Mouse (Mus musculus): ENCODE results near the gene Hnrnpll. TPM values are rescaled to one million over a fixed set of nuclear protein-coding genes. Genes with fewer than 3 reads are reported as not detected.

The Hnrnpll gene
- 46.2 and 48.0 TPM in 2 replicates for polyA plus RNA-seq (2015; fragmentation: Nextera tagmentation; extraction: Ambion mirVana)

GRCm38 (mm10) chr17:80061783-80062619 lies at the start of gene Hnrnpll:
Hnrnpll (minus strand) TSS chr17:80062334.
- Histone ChIP-seq H3K27ac (ENCODE audit: low read depth, low read length) (peak within 1 kb of the TSS; percentile 100), H3K4me2 (ENCODE audit: low read length) (peak within 1 kb of the TSS; percentile 80), H3K9ac (ENCODE audit: low read depth, low read length) (peak within 1 kb of the TSS; percentile 94), H3K4me3 (ENCODE audit: low read length) (peak within 1 kb of the TSS; percentile 99), H3K27me3 (replicated peaks; ENCODE audit: control insufficient read depth, insufficient read depth, low read length) (no peaks in the 10 kb centered on the region), H3K9me3 (ENCODE audit: control insufficient read depth, low read length) (no peaks in the 10 kb centered on the region), H3K36me3 (ENCODE audit: control insufficient read depth, insufficient read depth, low read length) (no peaks in the 10 kb centered on the region), H3K4me1 (ENCODE audit: control insufficient read depth, insufficient read depth, low read depth, low read length) (peaks cover 19% of the 10 kb centered on the region)
- peak; percentile 99 for ATAC-seq
- under 1% methylated on average over 82 of the region's 97 CpGs for WGBS

DNA sequence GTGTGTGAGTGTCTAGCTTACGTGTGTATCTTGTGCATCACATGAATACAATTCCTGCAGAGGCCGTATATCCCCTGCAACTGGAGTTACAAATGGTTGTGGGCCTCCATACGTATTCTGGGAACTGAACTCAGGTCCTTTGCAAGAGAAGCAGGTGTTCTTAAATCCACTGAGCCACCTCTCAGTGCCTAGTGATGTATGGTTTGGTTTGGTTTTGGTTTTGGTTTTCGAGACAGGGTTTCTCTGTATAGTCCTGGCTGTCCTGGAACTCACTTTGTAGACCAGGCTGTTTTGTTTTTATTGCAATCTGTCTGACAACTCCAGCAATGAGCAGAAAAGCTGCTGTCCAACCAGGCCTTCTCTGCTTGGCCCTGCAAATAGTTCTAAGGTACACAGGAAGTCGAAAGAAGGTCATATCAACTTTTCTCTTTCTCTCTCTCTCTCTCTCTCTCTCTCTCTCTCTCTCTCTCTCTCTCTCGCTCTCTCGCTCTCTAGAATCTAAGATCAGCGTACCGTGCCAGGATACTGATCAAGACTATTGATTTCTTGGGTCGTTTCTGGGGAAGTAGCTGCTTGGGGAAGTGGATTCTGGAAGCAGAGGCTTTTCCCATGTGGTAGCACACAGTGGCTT lies 43.3 kb upstream of the Hnrnpll start:
- ATAC-seq, result no peak
- Histone ChIP-seq H3K4me3 (ENCODE audit: low read length) (no peak overlapping the region), H3K36me3 (ENCODE audit: control insufficient read depth, insufficient read depth, low read length) (no peaks in the 10 kb centered on the region), H3K27ac (ENCODE audit: low read depth, low read length) (no peak overlapping the region), H3K9me3 (ENCODE audit: control insufficient read depth, low read length) (no peaks in the 10 kb centered on the region), H3K9ac (ENCODE audit: low read depth, low read length) (no peak overlapping the region), H3K27me3 (replicated peaks; ENCODE audit: control insufficient read depth, insufficient read depth, low read length) (no peaks in the 10 kb centered on the region), H3K4me1 (ENCODE audit: control insufficient read depth, insufficient read depth, low read depth, low read length) (no peaks in the 10 kb centered on the region), H3K4me2 (ENCODE audit: low read length) (no peak overlapping the region)
- 86% methylated on average over 10 of the region's 10 CpGs for whole genome bisulfite sequencing

- no peaks in the 10 kb centered on the region for H3K27me3 ChIP-seq (replicated peaks; ENCODE audit: control insufficient read depth, insufficient read depth, low read length)
- 85% methylated on average over 6 of the region's 6 CpGs for WGBS
- no peak overlapping the region for H3K9ac ChIP-seq (ENCODE audit: low read depth, low read length)
- H3K9me3 ChIP-seq (ENCODE audit: control insufficient read depth, low read length), result no peaks in the 10 kb centered on the region
- no peaks in the 10 kb centered on the region for H3K36me3 ChIP-seq (ENCODE audit: control insufficient read depth, insufficient read depth, low read length)
- no peak overlapping the region for H3K4me3 ChIP-seq (ENCODE audit: low read length)
- no peak for ATAC-seq
- H3K4me2 ChIP-seq (ENCODE audit: low read length), result no peak overlapping the region
- H3K4me1 ChIP-seq (ENCODE audit: control insufficient read depth, insufficient read depth, low read depth, low read length), result peaks cover 9% of the 10 kb centered on the region
- H3K27ac ChIP-seq (ENCODE audit: low read depth, low read length), result no peak overlapping the region
These were observed 37.7 kb upstream of the Hnrnpll start for GRCm38 (mm10) chr17:80099823-80100222.

GRCm38 (mm10) chr17:80097221-80097620 lies 35.1 kb upstream of the Hnrnpll start:
- H3K36me3 ChIP-seq (ENCODE audit: control insufficient read depth, insufficient read depth, low read length), result no peaks in the 10 kb centered on the region
- peak; percentile 51; the same call in 1 of the 2 replicates for ATAC-seq
- peaks cover 9% of the 10 kb centered on the region for H3K4me1 ChIP-seq (ENCODE audit: control insufficient read depth, insufficient read depth, low read depth, low read length)
- H3K27ac ChIP-seq (ENCODE audit: low read depth, low read length), result no peak overlapping the region
- no peak overlapping the region for H3K4me2 ChIP-seq (ENCODE audit: low read length)
- no peaks in the 10 kb centered on the region for H3K27me3 ChIP-seq (replicated peaks; ENCODE audit: control insufficient read depth, insufficient read depth, low read length)
- H3K4me3 ChIP-seq (ENCODE audit: low read length), result no peak overlapping the region
- no peaks in the 10 kb centered on the region for H3K9me3 ChIP-seq (ENCODE audit: control insufficient read depth, low read length)
- 23% methylated on average over 2 of the region's 2 CpGs for WGBS
- no peak overlapping the region for H3K9ac ChIP-seq (ENCODE audit: low read depth, low read length)

GRCm38 (mm10) chr17:80096720-80097114 lies 34.6 kb upstream of the Hnrnpll start:
- H3K27me3 ChIP-seq (replicated peaks; ENCODE audit: control insufficient read depth, insufficient read depth, low read length), result no peaks in the 10 kb centered on the region
- H3K4me2 ChIP-seq (ENCODE audit: low read length), result no peak overlapping the region
- no peak overlapping the region for H3K27ac ChIP-seq (ENCODE audit: low read depth, low read length)
- no peak overlapping the region for H3K9ac ChIP-seq (ENCODE audit: low read depth, low read length)
- no peaks in the 10 kb centered on the region for H3K36me3 ChIP-seq (ENCODE audit: control insufficient read depth, insufficient read depth, low read length)
- no peak for ATAC-seq
- peaks cover 9% of the 10 kb centered on the region for H3K4me1 ChIP-seq (ENCODE audit: control insufficient read depth, insufficient read depth, low read depth, low read length)
- WGBS, result 78% methylated on average over 8 of the region's 8 CpGs
- H3K4me3 ChIP-seq (ENCODE audit: low read length), result no peak overlapping the region
- no peaks in the 10 kb centered on the region for H3K9me3 ChIP-seq (ENCODE audit: control insufficient read depth, low read length)

- Histone ChIP-seq H3K4me2 (ENCODE audit: low read length) (peak overlapping the region; percentile 51), H3K4me1 (ENCODE audit: control insufficient read depth, insufficient read depth, low read depth, low read length) (peaks cover 9% of the 10 kb centered on the region), H3K27me3 (replicated peaks; ENCODE audit: control insufficient read depth, insufficient read depth, low read length) (no peaks in the 10 kb centered on the region), H3K36me3 (ENCODE audit: control insufficient read depth, insufficient read depth, low read length) (no peaks in the 10 kb centered on the region), H3K9me3 (ENCODE audit: control insufficient read depth, low read length) (no peaks in the 10 kb centered on the region), H3K9ac (ENCODE audit: low read depth, low read length) (peak overlapping the region; percentile 2; the same call in 1 of the 2 replicates), H3K4me3 (ENCODE audit: low read length) (peak overlapping the region; percentile 10; the same call in 1 of the 2 replicates), H3K27ac (ENCODE audit: low read depth, low read length) (no peak overlapping the region)
- WGBS, result 9% methylated on average over 20 of the region's 20 CpGs
- ATAC-seq, result peak; percentile 94
These were observed 34.0 kb upstream of the Hnrnpll start for GRCm38 (mm10) chr17:80096043-80096719.

GRCm38 (mm10) chr17:80095254-80095899 lies 33.2 kb upstream of the Hnrnpll start:
- peak overlapping the region; percentile 2; the same call in 1 of the 2 replicates for H3K9ac ChIP-seq (ENCODE audit: low read depth, low read length)
- H3K9me3 ChIP-seq (ENCODE audit: control insufficient read depth, low read length), result no peaks in the 10 kb centered on the region
- H3K27me3 ChIP-seq (replicated peaks; ENCODE audit: control insufficient read depth, insufficient read depth, low read length), result no peaks in the 10 kb centered on the region
- peak overlapping the region; percentile 51 for H3K4me2 ChIP-seq (ENCODE audit: low read length)
- no peak overlapping the region for H3K4me3 ChIP-seq (ENCODE audit: low read length)
- no peak overlapping the region for H3K27ac ChIP-seq (ENCODE audit: low read depth, low read length)
- H3K36me3 ChIP-seq (ENCODE audit: control insufficient read depth, insufficient read depth, low read length), result no peaks in the 10 kb centered on the region
- 80% methylated on average over 9 of the region's 9 CpGs for WGBS
- no peak for ATAC-seq
- H3K4me1 ChIP-seq (ENCODE audit: control insufficient read depth, insufficient read depth, low read depth, low read length), result peaks cover 9% of the 10 kb centered on the region

DNA sequence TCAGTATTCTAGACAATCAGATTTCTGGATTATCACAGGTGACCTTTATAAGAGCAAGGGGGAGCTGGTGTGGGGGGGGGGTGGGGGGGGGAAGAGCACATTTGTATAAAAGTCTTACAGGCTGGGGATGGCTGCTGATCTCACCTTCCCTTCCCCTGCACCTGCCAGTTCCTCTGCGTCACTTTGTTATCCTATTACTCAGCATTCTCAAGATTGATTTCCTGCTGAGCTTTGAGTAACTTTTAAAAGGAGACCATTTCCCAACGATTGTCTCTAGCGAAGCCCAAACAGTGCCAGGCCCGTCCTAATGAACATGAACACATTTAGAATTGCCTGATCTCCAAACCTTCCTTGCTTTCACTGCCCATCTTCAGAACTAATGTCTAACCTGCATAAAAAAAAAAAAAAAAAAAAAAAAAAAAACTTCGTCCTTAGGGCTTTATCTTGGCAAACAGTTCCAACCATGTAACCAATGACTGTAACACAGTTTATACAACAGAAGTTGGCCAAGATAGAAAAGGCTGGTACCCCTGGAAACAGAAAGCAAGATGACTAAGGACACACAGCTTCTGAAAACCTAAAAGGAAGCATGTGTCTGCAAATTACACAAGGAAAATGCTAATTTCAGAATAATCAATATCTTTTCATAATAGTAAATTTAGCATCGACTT lies 29.9 kb upstream of the Hnrnpll start:
- H3K36me3 ChIP-seq (ENCODE audit: control insufficient read depth, insufficient read depth, low read length), result no peaks in the 10 kb centered on the region
- peaks cover 9% of the 10 kb centered on the region for H3K4me1 ChIP-seq (ENCODE audit: control insufficient read depth, insufficient read depth, low read depth, low read length)
- H3K4me3 ChIP-seq (ENCODE audit: low read length), result no peak overlapping the region
- no peak for ATAC-seq
- H3K27ac ChIP-seq (ENCODE audit: low read depth, low read length), result no peak overlapping the region
- no peak overlapping the region for H3K9ac ChIP-seq (ENCODE audit: low read depth, low read length)
- no peaks in the 10 kb centered on the region for H3K9me3 ChIP-seq (ENCODE audit: control insufficient read depth, low read length)
- no peaks in the 10 kb centered on the region for H3K27me3 ChIP-seq (replicated peaks; ENCODE audit: control insufficient read depth, insufficient read depth, low read length)
- WGBS, result 47% methylated on average over 6 of the region's 6 CpGs
- H3K4me2 ChIP-seq (ENCODE audit: low read length), result no peak overlapping the region

Measured in hindbrain, embryonic 16.5 days (tissue).